Mouse (Mus musculus): ENCODE data around the gene Skil. TPM values are rescaled to one million over a fixed set of nuclear protein-coding genes. Genes with fewer than 3 reads are reported as not detected.

Gene Skil
- total and polyA plus RNA-seq, 3 experiments: 7.4 to 8.6 TPM; not detected in 1

DNA sequence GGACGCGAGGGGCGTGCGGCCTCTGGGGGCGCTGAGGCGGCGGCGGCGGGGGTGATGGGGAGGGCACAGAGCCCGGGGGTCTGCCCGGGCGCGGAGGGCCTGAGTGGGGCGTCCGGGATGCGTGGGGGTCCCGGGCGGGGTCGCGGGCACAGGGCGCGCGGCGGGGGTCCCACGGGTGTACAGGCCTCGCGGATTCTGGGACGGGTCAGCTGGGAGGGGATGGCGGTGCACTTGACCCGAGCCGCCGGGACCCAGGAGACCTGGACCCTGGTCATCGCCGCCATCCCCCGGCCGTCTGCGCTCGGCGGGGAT lies 277 bp downstream of the Skil start:
- Histone ChIP-seq H3K4me3 (ENCODE audit: control insufficient read depth in 1 of 2, insufficient read depth in 1 of 2, low read depth in 2 of 2, low read length in 2 of 2) (peak overlapping the region; percentile 76 to 94), H3K27me3 (ENCODE audit: control insufficient read depth in 1 of 2, insufficient read depth in 2 of 2, low read length in 2 of 2) (no peaks in the 10 kb centered on the region), H3K4me1 (ENCODE audit: control insufficient read depth in 1 of 2, insufficient read depth in 2 of 2, low read length in 2 of 2) (peaks cover 3 to 18% of the 10 kb centered on the region in 2 experiments), H3K27ac (ENCODE audit: control insufficient read depth, low read depth, low read length) (peak overlapping the region; percentile 52), H3K79me2 (ENCODE audit: control insufficient read depth, insufficient read depth, low read length, poor library complexity) (peaks cover 13% of the 10 kb centered on the region), H3K9me3 (replicated peaks; ENCODE audit: insufficient read depth, low read length) (no peaks in the 10 kb centered on the region), H3K36me3 (ENCODE audit: control insufficient read depth in 1 of 2, insufficient read depth in 2 of 2, low read length in 2 of 2) (peaks cover 0 to 22% of the 10 kb centered on the region in 2 experiments; a peak in 2 of 4 replicates), H3K9ac (ENCODE audit: control insufficient read depth, low read depth, low read length, poor library complexity, severe bottlenecking) (peak overlapping the region; percentile 80)
- DNase-seq (ENCODE audit: low read depth, low spot score): no peak
- TF ChIP-seq POLR2AphosphoS2 (IDR thresholded peaks at IDR 0.05; ENCODE audit: low read length) (no peak), RCOR1 (IDR thresholded peaks at IDR 0.05; ENCODE audit: low read depth, low read length) (no peak), SIN3A (IDR thresholded peaks at IDR 0.05; ENCODE audit: low read length) (no peak), MEF2A (IDR thresholded peaks at IDR 0.05; ENCODE audit: extremely low read depth, insufficient replicate concordance, low read depth, low read length, poor library complexity, severe bottlenecking) (no peak), CHD2 (IDR thresholded peaks at IDR 0.05; ENCODE audit: low read length) (no peak), JUND (IDR thresholded peaks at IDR 0.05; ENCODE audit: low read depth, low read length) (no peak), CHD1 (IDR thresholded peaks at IDR 0.05; ENCODE audit: low read depth, low read length) (no peak), EP300 (IDR thresholded peaks at IDR 0.05; ENCODE audit: low read depth in 1 of 2, low read length in 2 of 2) (no peak), RAD21 (IDR thresholded peaks at IDR 0.05; ENCODE audit: low read depth, low read length) (no peak)

DNA sequence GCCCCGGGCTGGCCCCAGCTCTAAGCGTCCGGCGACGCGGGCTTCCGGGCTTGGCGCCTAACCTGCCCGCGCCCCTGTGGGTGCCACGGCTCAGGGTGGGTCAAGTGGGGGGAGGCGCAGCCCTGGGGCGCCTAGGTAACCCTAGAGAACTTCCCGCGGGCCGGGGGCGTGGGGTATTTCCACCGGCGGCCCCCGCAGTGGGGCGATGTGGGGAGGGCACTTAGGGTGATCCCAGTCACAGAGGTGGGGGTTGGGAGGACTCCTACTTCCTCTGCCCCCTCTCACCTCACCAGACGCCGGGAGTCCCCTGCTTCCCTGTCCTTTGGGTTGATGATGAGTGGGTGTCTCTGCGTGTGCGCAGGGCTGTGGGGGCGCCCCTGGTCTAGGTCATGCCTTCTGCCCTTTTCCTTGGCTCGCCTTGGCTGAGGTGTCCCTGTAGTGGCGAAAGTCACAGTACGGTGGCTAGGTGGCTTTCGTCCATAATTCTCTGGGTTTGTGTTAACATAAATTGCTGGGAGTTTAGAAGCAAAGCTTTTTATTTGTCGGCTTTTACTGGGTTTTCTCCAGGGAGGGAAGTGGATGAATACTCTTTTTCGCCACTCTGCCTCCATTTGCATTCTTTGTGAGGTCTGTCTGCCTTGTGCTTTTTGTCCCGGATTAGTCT lies 765 bp downstream of the Skil start:
- H3K27me3 ChIP-seq (ENCODE audit: control insufficient read depth in 1 of 2, insufficient read depth in 2 of 2, low read length in 2 of 2): no peaks in the 10 kb centered on the region

More for the DNA sequence above, 765 bp downstream of the Skil start:
- peaks cover 13% of the 10 kb centered on the region for H3K79me2 ChIP-seq (ENCODE audit: control insufficient read depth, insufficient read depth, low read length, poor library complexity)
- H3K4me1 ChIP-seq (ENCODE audit: control insufficient read depth in 1 of 2, insufficient read depth in 2 of 2, low read length in 2 of 2): peaks cover 3 to 18% of the 10 kb centered on the region in 2 experiments
- peak; percentile 70 for DNase-seq (ENCODE audit: low read depth, low spot score)
- H3K4me3 ChIP-seq (ENCODE audit: control insufficient read depth in 1 of 2, insufficient read depth in 1 of 2, low read depth in 2 of 2, low read length in 2 of 2): peak overlapping the region; percentile 76 to 94
- TF ChIP-seq USF1 (IDR thresholded peaks at IDR 0.05; ENCODE audit: low read depth, low read length) (no peak), CHD2 (IDR thresholded peaks at IDR 0.05; ENCODE audit: low read length) (0 out of 2 replicates have a peak, but pooled peaks have one; percentile 15), MYB (IDR thresholded peaks at IDR 0.05; ENCODE audit: low read depth, low read length) (no peak), NELFE (IDR thresholded peaks at IDR 0.05; ENCODE audit: low read depth, low read length) (peak; percentile 22; the same call in 1 of the 2 replicates), GABPA (IDR thresholded peaks at IDR 0.05; ENCODE audit: low read depth, low read length) (no peak), MAZ (IDR thresholded peaks at IDR 0.05; ENCODE audit: low read depth, low read length) (peak; percentile 57; the same call in 1 of the 2 replicates), RAD21 (IDR thresholded peaks at IDR 0.05; ENCODE audit: low read depth, low read length) (no peak), EP300 (IDR thresholded peaks at IDR 0.05; ENCODE audit: low read depth in 1 of 2, low read length in 2 of 2) (peak; percentile 4 to 27; a peak in 1 of 4 replicates), HCFC1 (IDR thresholded peaks at IDR 0.05; ENCODE audit: low read depth, low read length) (no peak), NRF1 (IDR thresholded peaks at IDR 0.05; ENCODE audit: insufficient read depth, low read depth, low read length, poor library complexity, severe bottlenecking) (peak; percentile 48; the same call in 1 of the 2 replicates), BHLHE40 (IDR thresholded peaks at IDR 0.05; ENCODE audit: borderline replicate concordance, low read depth, low read length) (no peak), ZMIZ1 (IDR thresholded peaks at IDR 0.05; ENCODE audit: low read depth, low read length) (no peak), TBP (IDR thresholded peaks at IDR 0.05; ENCODE audit: low read depth, low read length) (0 out of 2 replicates have a peak, but pooled peaks have one; percentile 14), MYC (IDR thresholded peaks at IDR 0.05; ENCODE audit: low read depth, low read length) (no peak), SIN3A (IDR thresholded peaks at IDR 0.05; ENCODE audit: low read length) (0 out of 2 replicates have a peak, but pooled peaks have one; percentile 8)
- H3K9ac ChIP-seq (ENCODE audit: control insufficient read depth, low read depth, low read length, poor library complexity, severe bottlenecking): peak overlapping the region; percentile 80
- no peaks in the 10 kb centered on the region for H3K9me3 ChIP-seq (replicated peaks; ENCODE audit: insufficient read depth, low read length)
- peaks cover 0 to 24% of the 10 kb centered on the region in 2 experiments; a peak in 2 of 4 replicates for H3K36me3 ChIP-seq (ENCODE audit: control insufficient read depth in 1 of 2, insufficient read depth in 2 of 2, low read length in 2 of 2)
- H3K27ac ChIP-seq (ENCODE audit: control insufficient read depth, low read depth, low read length): peak overlapping the region; percentile 52
